Mouse (Mus musculus): ENCODE results near the gene Zfp775. TPM values are rescaled to one million over a fixed set of nuclear protein-coding genes. Genes with fewer than 3 reads are reported as not detected.

Gene Zfp775
- 1.9 and 2.0 TPM in 2 replicates for polyA plus RNA-seq (2015; fragmentation: Nextera tagmentation; extraction: Ambion mirVana)

DNA sequence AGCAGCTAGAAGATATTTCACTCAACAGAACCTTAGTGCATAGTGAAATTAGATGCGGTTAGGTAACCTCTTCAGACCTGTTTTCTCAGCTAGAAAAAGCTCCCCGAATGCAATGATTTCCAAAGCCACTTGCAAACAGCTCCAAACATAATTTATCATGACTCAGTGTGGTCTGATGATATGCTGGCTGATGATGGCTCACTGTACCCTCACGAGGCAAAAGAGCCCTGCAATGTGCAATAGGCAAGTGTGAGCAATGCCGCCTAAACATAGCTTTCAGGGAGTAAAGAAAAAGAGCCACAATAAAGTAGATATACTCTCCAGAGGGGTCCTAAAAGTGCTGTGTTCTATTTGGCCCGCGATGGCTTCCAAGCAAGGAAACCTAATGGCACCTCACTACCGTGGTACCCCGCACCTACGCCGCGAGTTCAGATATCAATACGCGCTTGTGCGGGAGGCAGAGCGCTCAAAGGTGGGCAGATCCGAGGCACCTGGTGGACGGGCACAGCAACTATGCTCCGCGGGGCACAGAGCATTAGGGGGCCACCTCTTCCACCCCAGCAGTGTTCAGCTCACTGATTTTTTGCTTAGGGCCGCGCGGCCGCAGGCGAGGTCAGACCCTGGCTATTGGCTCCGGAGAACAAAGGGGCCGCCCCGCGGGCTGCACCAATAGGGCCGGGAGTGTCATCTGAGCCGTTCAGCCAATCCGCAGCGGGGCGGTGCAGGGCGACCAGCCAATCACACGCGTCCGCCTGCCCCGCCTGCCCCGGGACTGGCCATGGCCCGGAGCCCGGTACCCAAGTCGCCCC, at the start of gene Zfp775:
Zfp775 (plus strand) TSS at position 793 of the 809 bp plus-strand sequence.
- peaks cover 45% of the 10 kb centered on the region for H3K4me1 ChIP-seq (replicated peaks)

DNA sequence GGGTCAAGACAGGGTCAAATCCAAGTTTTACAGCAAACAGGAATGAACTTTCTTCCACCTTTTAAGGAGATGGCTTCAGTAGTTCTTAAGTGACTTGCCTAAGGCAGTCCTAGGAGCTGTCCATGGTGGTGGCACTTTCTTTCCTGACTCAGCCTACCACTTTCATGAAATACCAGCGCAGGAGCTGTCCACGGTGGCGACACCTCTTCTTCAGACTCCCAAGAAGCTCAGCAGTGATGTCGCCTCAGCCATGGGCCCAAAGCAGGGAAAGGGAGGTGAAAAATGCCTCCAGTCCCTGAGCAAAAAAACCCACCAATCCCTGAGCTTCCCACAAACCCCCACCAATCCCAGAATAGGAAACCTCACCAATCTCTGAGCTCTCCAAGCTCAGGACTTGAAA, 48.9 kb upstream of the Zfp775 start:
- Histone ChIP-seq H3K4me1 (replicated peaks) (peaks cover 10% of the 10 kb centered on the region), H3K27me3 (no peaks in the 10 kb centered on the region), H3K9me3 (replicated peaks) (no peaks in the 10 kb centered on the region), H3K4me3 (replicated peaks) (no peak overlapping the region), H3K36me3 (no peaks in the 10 kb centered on the region), H3K4me2 (no peak overlapping the region), H3K27ac (no peak overlapping the region), H3K9ac (no peak overlapping the region)
- 23% methylated on average over 4 of the region's 4 CpGs for WGBS (ENCODE audit: insufficient replicate concordance)
- no peak for ATAC-seq (ENCODE audit: low read depth)
- peak; percentile 54 for DNase-seq

More for the DNA sequence above, at the start of gene Zfp775:
- Histone ChIP-seq H3K27me3 (no peaks in the 10 kb centered on the region), H3K27ac (peak within 1 kb of the TSS; percentile 75), H3K9ac (peak within 1 kb of the TSS; percentile 72), H3K36me3 (peaks cover 37% of the 10 kb centered on the region), H3K4me3 (replicated peaks) (peak within 1 kb of the TSS; percentile 72), H3K4me2 (peak within 1 kb of the TSS; percentile 95), H3K9me3 (replicated peaks) (peaks cover 8% of the 10 kb centered on the region; the same call in 1 of the 2 replicates)
- WGBS (ENCODE audit: insufficient replicate concordance) = 5% methylated on average over 42 of the region's 42 CpGs
- peak; percentile 90 for DNase-seq
- ATAC-seq (ENCODE audit: low read depth) = peak; percentile 99

DNA sequence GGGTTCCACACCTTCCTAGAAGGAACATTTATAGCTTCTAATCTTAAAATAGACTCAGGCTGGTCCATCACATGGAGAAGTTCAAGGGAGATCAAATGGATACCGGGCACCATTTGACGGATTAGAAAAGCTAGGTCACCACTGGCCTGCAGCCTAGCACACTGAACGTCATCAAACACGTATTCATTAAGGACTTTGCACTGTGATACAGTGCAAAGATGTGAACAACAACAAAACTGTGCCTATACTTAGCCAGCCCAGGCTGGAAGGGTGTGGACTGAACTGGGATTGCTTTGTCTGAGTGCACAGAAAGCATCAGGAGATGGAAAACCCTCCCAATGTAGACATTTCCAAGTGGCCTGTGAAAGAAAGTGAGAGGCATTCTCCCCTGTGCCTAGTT, 48.0 kb upstream of the Zfp775 start:
- H3K4me3 ChIP-seq (replicated peaks) = 0 out of 2 replicates have a peak overlapping the region, but pooled peaks have one; percentile 58
- peaks cover 10% of the 10 kb centered on the region for H3K4me1 ChIP-seq (replicated peaks)
- 81% methylated on average over 4 of the region's 4 CpGs for WGBS (ENCODE audit: insufficient replicate concordance)
- peak overlapping the region; percentile 81; the same call in 1 of the 2 replicates for H3K27ac ChIP-seq
- ATAC-seq (ENCODE audit: low read depth) = no peak
- H3K4me2 ChIP-seq = peak overlapping the region; percentile 75
- peak overlapping the region; percentile 64; the same call in 1 of the 2 replicates for H3K9ac ChIP-seq
- no peaks in the 10 kb centered on the region for H3K36me3 ChIP-seq
- DNase-seq = no peak
- no peaks in the 10 kb centered on the region for H3K27me3 ChIP-seq
- H3K9me3 ChIP-seq (replicated peaks) = no peaks in the 10 kb centered on the region

DNA sequence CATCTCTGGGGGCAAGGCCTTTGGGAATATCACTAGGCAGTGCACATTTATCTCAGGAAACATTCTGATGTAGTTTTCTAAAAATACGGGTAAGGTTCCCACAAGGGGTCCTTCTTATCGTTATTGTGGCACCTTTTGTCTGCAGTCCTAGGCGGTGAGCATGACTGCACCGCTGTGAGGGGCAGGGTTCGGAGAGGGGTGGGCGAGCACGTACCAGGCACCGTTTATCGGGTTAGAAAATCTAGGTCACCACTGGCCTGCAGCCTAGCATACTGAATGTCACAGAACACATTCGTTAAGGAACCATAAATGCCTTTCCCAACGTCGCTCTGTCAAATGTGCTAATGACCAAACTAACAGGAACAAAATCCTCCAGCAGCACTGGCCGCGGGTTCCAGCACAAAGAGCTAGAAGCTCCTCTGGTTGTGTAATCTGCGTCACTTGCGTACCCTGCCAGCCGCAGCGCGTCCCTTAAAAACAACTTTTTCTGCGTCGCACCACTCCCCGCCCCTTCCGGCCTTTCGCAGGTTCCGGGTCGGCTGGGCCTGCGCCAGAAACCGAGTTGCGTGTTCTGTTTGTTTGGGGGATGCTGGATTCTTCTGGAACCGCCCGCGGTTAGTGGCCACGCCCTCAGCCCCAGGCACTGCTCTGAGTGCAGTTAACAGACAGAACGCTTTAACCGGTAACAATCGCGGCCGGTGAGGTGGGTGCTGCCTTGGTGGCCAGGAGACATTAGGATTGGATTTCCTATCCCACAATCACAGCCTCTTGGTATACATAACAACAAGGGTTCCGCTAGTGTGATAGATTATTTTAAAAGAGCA, 47.4 kb upstream of the Zfp775 start, which contains the start of gene Lrrc61:
Lrrc61 (plus strand) TSS at position 517 of the 824 bp plus-strand sequence.
- H3K4me3 ChIP-seq (replicated peaks) = peak within 1 kb of the TSS; percentile 58
- H3K9me3 ChIP-seq (replicated peaks) = no peaks in the 10 kb centered on the region
- peak within 1 kb of the TSS; percentile 64 for H3K9ac ChIP-seq
- H3K4me2 ChIP-seq = peak within 1 kb of the TSS; percentile 75
- H3K36me3 ChIP-seq = no peaks in the 10 kb centered on the region
- no peaks in the 10 kb centered on the region for H3K27me3 ChIP-seq
- H3K27ac ChIP-seq = peak within 1 kb of the TSS; percentile 81
- DNase-seq (peak; percentile 78), ATAC-seq (ENCODE audit: low read depth) (peak; percentile 89)
- peaks cover 10% of the 10 kb centered on the region for H3K4me1 ChIP-seq (replicated peaks)
- under 1% methylated on average over 39 of the region's 39 CpGs for WGBS (ENCODE audit: insufficient replicate concordance)

DNA sequence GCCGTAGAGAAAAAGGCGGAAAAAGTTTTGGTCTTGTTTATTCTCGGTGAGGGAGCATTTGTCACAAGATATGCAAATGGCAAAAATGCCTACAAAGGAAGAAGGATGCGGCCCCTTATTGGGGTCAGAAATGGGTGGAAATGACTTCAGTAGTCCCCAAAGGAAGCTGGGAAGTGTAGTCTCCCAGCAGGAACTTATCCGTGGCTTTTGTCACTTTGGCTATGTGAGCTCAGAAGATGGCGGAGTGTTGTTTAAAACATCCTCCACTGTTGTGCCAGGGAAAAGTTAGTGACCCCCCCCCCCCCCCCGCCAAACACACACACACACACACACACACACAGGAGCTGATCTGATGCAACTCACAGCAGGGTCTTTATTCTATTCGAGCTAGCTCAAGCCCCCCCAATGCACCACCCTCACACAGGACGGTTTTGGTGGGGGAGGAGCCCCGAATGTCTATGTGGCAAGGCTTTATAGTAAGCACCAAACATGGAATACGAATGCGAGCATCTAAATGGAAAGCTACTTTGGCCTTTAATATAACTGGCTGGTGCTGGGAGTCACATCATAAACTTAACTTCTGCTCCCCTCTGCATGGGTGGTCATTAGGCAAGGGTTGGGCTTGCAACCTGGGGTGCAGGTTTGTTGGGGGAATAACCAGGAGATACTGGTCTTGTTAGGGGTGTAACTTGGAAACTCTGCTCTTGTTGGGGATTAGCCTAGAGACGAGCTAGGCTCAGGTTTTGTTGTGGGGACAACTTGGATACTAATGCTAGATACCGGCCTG, 46.6 kb upstream of the Zfp775 start:
- H3K4me1 ChIP-seq (replicated peaks) = peaks cover 10% of the 10 kb centered on the region
- peak overlapping the region; percentile 64 for H3K9ac ChIP-seq

DNA sequence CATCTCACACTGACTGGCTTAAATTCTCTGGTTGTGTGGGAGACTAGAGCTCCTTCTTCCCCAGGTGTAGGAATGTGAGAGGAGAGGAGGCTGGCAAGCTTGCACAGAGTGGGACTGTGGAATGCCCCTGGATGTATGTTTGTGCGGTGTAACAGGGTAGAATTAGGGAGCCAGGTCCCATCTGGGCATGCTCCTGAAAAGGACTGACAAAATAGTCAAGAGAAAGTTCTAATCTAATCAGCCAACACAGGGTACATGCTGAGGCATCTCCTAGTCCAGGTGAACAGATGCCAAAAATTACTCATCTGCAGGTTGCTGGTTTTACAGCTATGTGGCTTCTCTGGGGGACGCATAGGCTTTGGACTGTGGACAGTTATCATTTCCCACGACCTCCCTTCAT, 45.9 kb upstream of the Zfp775 start:
- Histone ChIP-seq H3K27me3 (no peaks in the 10 kb centered on the region), H3K4me3 (replicated peaks) (no peak overlapping the region), H3K36me3 (no peaks in the 10 kb centered on the region), H3K4me2 (no peak overlapping the region), H3K9ac (no peak overlapping the region), H3K27ac (no peak overlapping the region), H3K9me3 (replicated peaks) (no peaks in the 10 kb centered on the region), H3K4me1 (replicated peaks) (peaks cover 10% of the 10 kb centered on the region)
- WGBS (ENCODE audit: insufficient replicate concordance) = 83% methylated on average over 3 of the region's 3 CpGs
- DNase-seq (no peak), ATAC-seq (ENCODE audit: low read depth) (no peak)

More for the DNA sequence above, 46.6 kb upstream of the Zfp775 start:
- peak overlapping the region; percentile 75 for H3K4me2 ChIP-seq
- no peaks in the 10 kb centered on the region for H3K36me3 ChIP-seq
- H3K27me3 ChIP-seq = no peaks in the 10 kb centered on the region
- peak; percentile 58 for ATAC-seq (ENCODE audit: low read depth)
- peak overlapping the region; percentile 58 for H3K4me3 ChIP-seq (replicated peaks)
- WGBS (ENCODE audit: insufficient replicate concordance) = 29% methylated on average over 14 of the region's 14 CpGs
- H3K27ac ChIP-seq = peak overlapping the region; percentile 81
- H3K9me3 ChIP-seq (replicated peaks) = no peaks in the 10 kb centered on the region
- DNase-seq = no peak

DNA sequence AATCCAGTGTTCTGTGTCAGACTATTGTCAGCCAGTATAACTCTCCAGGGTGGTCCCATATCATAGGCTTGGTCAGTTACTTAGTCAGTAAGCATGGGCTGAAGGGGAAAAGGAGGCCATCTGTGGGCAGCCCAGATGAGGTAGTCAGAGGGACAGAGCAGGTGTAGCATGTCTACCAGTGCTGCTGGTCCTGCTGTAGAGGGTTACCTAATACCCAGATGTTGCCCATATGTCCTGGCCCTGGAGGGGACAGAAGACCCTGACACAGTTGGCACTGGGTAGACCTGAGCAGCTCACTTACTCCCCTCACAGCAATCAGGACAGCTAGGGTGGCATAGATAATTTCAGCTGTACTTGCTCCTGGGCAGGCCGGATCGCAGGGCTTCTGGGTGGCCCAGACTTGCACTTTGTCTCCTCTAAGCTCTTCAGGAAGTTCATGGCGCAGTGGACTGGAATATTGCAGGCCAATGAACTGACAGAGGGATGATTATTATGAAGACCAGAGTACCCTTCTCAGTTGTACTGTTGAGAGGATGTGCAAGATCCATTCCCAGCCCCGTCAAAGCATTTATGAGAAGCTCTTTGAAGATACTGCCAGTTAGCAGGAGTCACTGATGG, 36.1 kb upstream of the Zfp775 start:
- no peak overlapping the region for H3K4me2 ChIP-seq
- no peak overlapping the region for H3K9ac ChIP-seq
- no peak overlapping the region for H3K27ac ChIP-seq
- H3K27me3 ChIP-seq = no peaks in the 10 kb centered on the region
- no peaks in the 10 kb centered on the region for H3K36me3 ChIP-seq
- DNase-seq = no peak
- no peak for ATAC-seq (ENCODE audit: low read depth)
- 69% methylated on average over 4 of the region's 4 CpGs for WGBS (ENCODE audit: insufficient replicate concordance)
- H3K9me3 ChIP-seq (replicated peaks) = no peaks in the 10 kb centered on the region
- H3K4me3 ChIP-seq (replicated peaks) = no peak overlapping the region
- H3K4me1 ChIP-seq (replicated peaks) = 0 out of 2 replicates have a peak, but pooled peaks cover 7% of the 10 kb centered on the region

DNA sequence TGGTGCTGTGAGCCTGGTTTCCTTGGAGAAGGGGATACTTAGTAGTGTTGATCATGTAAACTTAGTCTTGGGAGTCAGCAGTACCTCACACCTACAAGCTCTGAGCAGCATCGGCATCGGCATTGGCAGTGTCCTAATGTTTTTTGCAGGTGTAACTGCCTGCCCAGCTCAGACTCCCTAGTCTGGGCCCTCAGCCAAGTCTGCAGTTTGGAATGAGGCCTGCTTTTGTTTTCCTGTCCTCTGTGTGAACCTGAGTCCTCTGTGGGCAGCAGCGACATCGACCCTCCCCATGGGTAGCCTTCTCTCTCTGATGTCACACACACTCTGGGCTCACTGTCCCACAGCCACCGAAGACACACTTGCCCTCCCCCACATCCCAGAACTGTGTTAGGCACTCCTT, 35.6 kb upstream of the Zfp775 start:
- Histone ChIP-seq H3K4me1 (replicated peaks) (0 out of 2 replicates have a peak, but pooled peaks cover 7% of the 10 kb centered on the region), H3K9me3 (replicated peaks) (no peaks in the 10 kb centered on the region), H3K36me3 (no peaks in the 10 kb centered on the region), H3K4me3 (replicated peaks) (no peak overlapping the region), H3K27ac (no peak overlapping the region), H3K27me3 (no peaks in the 10 kb centered on the region), H3K9ac (no peak overlapping the region), H3K4me2 (no peak overlapping the region)
- ATAC-seq (ENCODE audit: low read depth) (no peak), DNase-seq (no peak)
- WGBS (ENCODE audit: insufficient replicate concordance) = 68% methylated on average over 5 of the region's 5 CpGs

DNA sequence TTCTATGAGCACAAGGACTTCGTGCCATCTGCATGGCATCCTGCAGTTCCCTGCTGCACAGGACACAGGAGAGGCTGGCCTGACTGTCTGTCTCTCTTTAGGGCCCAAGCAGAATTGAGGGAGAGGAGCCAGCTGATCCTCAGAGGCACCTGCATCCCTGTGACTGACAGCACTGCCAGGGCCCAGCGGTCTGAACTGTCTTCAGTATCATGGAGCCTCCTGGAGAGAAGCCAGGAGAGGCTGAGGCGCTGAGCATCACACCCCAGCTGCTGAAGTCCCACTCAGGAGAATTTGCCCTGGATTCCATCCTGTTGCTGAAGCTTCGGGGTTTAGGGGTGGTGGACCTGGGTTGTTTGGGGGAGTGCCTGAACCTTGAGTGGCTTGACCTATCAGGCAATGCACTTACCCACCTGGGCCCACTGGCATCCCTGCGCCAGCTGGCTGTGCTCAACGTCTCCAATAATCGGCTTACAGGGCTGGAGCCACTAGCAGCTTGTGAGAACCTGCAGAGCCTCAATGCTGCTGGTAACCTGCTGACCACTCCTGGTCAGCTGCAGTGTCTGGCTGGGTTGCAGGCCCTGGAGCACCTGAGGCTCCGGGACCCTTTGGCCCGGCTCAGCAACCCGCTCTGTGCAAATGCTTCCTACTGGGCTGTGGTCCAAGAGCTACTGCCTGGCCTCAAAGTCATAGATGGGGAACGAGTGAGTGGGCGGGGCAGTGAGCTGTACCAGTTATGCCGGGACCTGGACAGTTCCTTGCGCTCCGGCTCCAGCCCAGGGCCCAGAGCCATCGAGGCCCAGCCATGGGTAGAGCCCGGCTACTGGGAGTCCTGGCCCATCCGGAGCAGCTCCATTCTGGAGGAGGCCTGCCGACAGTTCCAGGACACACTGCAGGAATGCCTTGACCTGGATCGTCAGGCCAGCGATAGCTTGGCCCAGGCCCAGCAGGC, 33.6 kb upstream of the Zfp775 start:
- ATAC-seq (ENCODE audit: low read depth) = no peak
- 76% methylated on average over 21 of the region's 21 CpGs for WGBS (ENCODE audit: insufficient replicate concordance)
- no peaks in the 10 kb centered on the region for H3K27me3 ChIP-seq
- DNase-seq = no peak
- no peak overlapping the region for H3K4me3 ChIP-seq (replicated peaks)
- H3K4me2 ChIP-seq = no peak overlapping the region
- H3K36me3 ChIP-seq = no peaks in the 10 kb centered on the region
- no peak overlapping the region for H3K9ac ChIP-seq
- H3K9me3 ChIP-seq (replicated peaks) = no peaks in the 10 kb centered on the region
- H3K27ac ChIP-seq = no peak overlapping the region
- peaks cover 19% of the 10 kb centered on the region for H3K4me1 ChIP-seq (replicated peaks)

Data from liver, embryonic 13.5 days (tissue).